Mouse (Mus musculus): ENCODE measurements around the gene Chrdl2. TPM values are rescaled to one million over a fixed set of nuclear protein-coding genes. Genes with fewer than 3 reads are reported as not detected.
A peak's percentile ranks its signal among the peaks of the same experiment; 100 is the strongest.
"Not testable (repeated sequence)": the region's sequence is repeated elsewhere in the genome, so short reads cannot be mapped to it uniquely, and the experiment has no call there.

Gene Chrdl2
- polyA plus RNA-seq, 1 experiment from 2014 or later = 0.90 TPM

GRCm38 (mm10) chr7:99971926-99972325 is 34.0 kb upstream of the Chrdl2 start:
- no peaks in the 10 kb centered on the region; the same call in 1 of the 2 replicates for H3K9me3 ChIP-seq (ENCODE audit: low read length)
- H3K36me3 ChIP-seq (ENCODE audit: insufficient read depth, low read length) = no peaks in the 10 kb centered on the region
- H3K9ac ChIP-seq (replicated peaks; ENCODE audit: low read length) = no peak overlapping the region
- WGBS = 38% methylated on average over 2 of the region's 2 CpGs
- H3K4me3 ChIP-seq (ENCODE audit: low read length) = no peak overlapping the region
- no peak overlapping the region for H3K4me2 ChIP-seq (replicated peaks; ENCODE audit: low read depth, low read length)
- 0 out of 2 replicates have a peak, but pooled peaks have one; percentile 55 for ATAC-seq (ENCODE audit: low FRiP score, low TSS enrichment)
- H3K27ac ChIP-seq (ENCODE audit: low read length) = peak overlapping the region; percentile 55
- peaks cover 62% of the 10 kb centered on the region for H3K4me1 ChIP-seq (ENCODE audit: insufficient read depth, low read length)
- H3K27me3 ChIP-seq (ENCODE audit: insufficient read depth, low read length) = no peaks in the 10 kb centered on the region

DNA sequence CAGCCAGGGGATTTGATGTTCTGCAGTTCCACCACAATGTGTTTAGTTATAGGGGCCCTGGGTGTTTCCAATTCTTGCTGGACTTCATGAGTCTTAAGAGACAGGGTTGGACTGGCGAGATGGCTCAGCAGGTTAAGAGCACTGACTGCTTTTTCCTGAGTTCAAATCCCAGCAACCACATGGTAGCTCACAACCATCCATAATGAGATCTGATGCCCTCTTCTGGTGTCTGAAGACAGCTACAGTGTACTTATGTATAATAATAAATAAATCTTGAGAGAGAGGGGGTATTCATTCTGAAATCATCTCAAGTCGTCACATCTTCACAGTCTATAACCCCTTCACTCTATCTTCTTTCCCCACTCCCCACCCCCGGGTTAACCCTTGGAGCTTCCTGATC is 33.1 kb upstream of the Chrdl2 start:
- 76% methylated on average over 3 of the region's 3 CpGs for WGBS
- H3K27me3 ChIP-seq (ENCODE audit: insufficient read depth, low read length); H3K4me2 ChIP-seq (replicated peaks; ENCODE audit: low read depth, low read length); H3K9ac ChIP-seq (replicated peaks; ENCODE audit: low read length); H3K27ac ChIP-seq (ENCODE audit: low read length); ATAC-seq (ENCODE audit: low FRiP score, low TSS enrichment); H3K36me3 ChIP-seq (ENCODE audit: insufficient read depth, low read length); H3K4me3 ChIP-seq (ENCODE audit: low read length); H3K9me3 ChIP-seq (ENCODE audit: low read length): not testable (repeated sequence)
- H3K4me1 ChIP-seq (ENCODE audit: insufficient read depth, low read length) = peaks cover 63% of the 10 kb centered on the region

- WGBS = 56% methylated on average over 10 of the region's 10 CpGs
- Histone ChIP-seq H3K27ac (ENCODE audit: low read length) (no peak overlapping the region), H3K9ac (replicated peaks; ENCODE audit: low read length) (no peak overlapping the region), H3K4me2 (replicated peaks; ENCODE audit: low read depth, low read length) (no peak overlapping the region), H3K36me3 (ENCODE audit: insufficient read depth, low read length) (no peaks in the 10 kb centered on the region), H3K4me3 (ENCODE audit: low read length) (no peak overlapping the region), H3K9me3 (ENCODE audit: low read length) (no peaks in the 10 kb centered on the region; the same call in 1 of the 2 replicates), H3K4me1 (ENCODE audit: insufficient read depth, low read length) (peaks cover 62% of the 10 kb centered on the region), H3K27me3 (ENCODE audit: insufficient read depth, low read length) (no peaks in the 10 kb centered on the region)
- ATAC-seq (ENCODE audit: low FRiP score, low TSS enrichment) = no peak
These were observed 31.6 kb upstream of the Chrdl2 start for GRCm38 (mm10) chr7:99974208-99974970.

DNA sequence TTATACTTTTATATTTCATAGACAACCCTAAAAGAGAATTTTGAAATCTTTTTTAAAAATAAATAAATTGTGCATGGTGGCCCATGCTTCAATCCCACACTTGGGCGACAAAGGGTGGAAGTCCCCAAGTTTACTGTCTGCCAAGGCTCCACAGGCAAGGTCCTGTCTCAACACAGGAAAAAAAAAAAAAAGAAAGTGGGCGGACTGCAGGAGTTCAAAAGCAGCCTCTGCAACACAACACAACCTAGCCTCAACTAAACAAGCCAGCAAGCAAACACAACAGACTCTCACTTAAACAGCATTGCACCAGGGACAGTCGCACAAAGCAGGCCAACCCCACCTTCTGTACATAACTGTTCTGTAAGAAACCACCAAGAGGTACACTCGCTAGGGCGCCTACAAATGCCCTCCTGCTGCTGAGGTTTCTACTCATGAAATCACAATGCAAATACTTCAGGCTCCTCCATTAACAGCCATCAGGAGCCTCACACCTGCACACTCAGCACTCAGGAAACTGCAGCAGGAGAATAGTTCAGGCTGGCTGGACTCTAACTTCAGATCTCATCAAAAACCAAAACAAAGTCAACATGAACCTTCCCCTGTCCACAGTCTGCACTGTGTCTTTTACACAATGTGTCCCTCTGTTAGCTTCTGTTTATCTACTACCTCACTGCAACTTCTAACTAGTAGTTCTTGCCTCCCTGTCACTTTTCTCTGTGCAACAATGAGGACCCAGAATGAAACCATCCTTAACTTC is 30.0 kb upstream of the Chrdl2 start:
- Histone ChIP-seq H3K9me3 (ENCODE audit: low read length) (no peaks in the 10 kb centered on the region; the same call in 1 of the 2 replicates), H3K9ac (replicated peaks; ENCODE audit: low read length) (no peak overlapping the region), H3K4me2 (replicated peaks; ENCODE audit: low read depth, low read length) (no peak overlapping the region), H3K27me3 (ENCODE audit: insufficient read depth, low read length) (no peaks in the 10 kb centered on the region), H3K4me1 (ENCODE audit: insufficient read depth, low read length) (peaks cover 56% of the 10 kb centered on the region), H3K27ac (ENCODE audit: low read length) (no peak overlapping the region; the same call in 1 of the 2 replicates), H3K36me3 (ENCODE audit: insufficient read depth, low read length) (no peaks in the 10 kb centered on the region), H3K4me3 (ENCODE audit: low read length) (no peak overlapping the region)
- ATAC-seq (ENCODE audit: low FRiP score, low TSS enrichment) = no peak
- 85% methylated on average over 5 of the region's 5 CpGs for WGBS

DNA sequence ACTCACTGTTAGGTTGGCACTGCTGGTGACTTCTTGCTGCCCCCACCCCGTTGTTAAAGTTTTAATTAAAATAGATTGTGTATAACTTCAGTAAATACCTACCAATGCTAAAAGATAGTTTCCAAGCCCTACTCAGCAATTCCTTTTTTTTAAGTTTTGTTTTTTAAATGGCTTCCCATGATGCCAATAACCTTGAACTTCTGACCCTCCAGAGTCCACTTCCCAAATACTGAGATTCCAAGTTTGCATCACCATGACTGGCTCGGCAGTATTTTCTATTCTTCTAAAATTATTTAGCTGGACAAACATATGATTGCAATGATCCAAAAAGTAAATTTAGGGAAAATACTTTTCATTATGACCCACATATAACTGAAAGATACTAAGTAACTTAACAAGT is 27.9 kb upstream of the Chrdl2 start:
- peaks cover 44% of the 10 kb centered on the region for H3K4me1 ChIP-seq (ENCODE audit: insufficient read depth, low read length)
- no peak overlapping the region for H3K4me2 ChIP-seq (replicated peaks; ENCODE audit: low read depth, low read length)
- H3K9ac ChIP-seq (replicated peaks; ENCODE audit: low read length) = no peak overlapping the region
- WGBS = 85% methylated on average over 2 of the region's 2 CpGs
- H3K36me3 ChIP-seq (ENCODE audit: insufficient read depth, low read length) = no peaks in the 10 kb centered on the region
- H3K4me3 ChIP-seq (ENCODE audit: low read length) = no peak overlapping the region
- H3K27ac ChIP-seq (ENCODE audit: low read length) = no peak overlapping the region
- no peaks in the 10 kb centered on the region for H3K27me3 ChIP-seq (ENCODE audit: insufficient read depth, low read length)
- no peaks in the 10 kb centered on the region; the same call in 1 of the 2 replicates for H3K9me3 ChIP-seq (ENCODE audit: low read length)
- no peak for ATAC-seq (ENCODE audit: low FRiP score, low TSS enrichment)

- peak overlapping the region; percentile 69 for H3K4me2 ChIP-seq (replicated peaks; ENCODE audit: low read depth, low read length)
- peak overlapping the region; percentile 99 for H3K4me3 ChIP-seq (ENCODE audit: low read length)
- no peaks in the 10 kb centered on the region for H3K27me3 ChIP-seq (ENCODE audit: insufficient read depth, low read length)
- H3K9me3 ChIP-seq (ENCODE audit: low read length) = no peaks in the 10 kb centered on the region; the same call in 1 of the 2 replicates
- WGBS = 5% methylated on average over 6 of the region's 6 CpGs
- no peak overlapping the region for H3K27ac ChIP-seq (ENCODE audit: low read length)
- H3K36me3 ChIP-seq (ENCODE audit: insufficient read depth, low read length) = no peaks in the 10 kb centered on the region
- peaks cover 38% of the 10 kb centered on the region for H3K4me1 ChIP-seq (ENCODE audit: insufficient read depth, low read length)
- no peak for ATAC-seq (ENCODE audit: low FRiP score, low TSS enrichment)
- peak overlapping the region; percentile 100 for H3K9ac ChIP-seq (replicated peaks; ENCODE audit: low read length)
These were observed 26.9 kb upstream of the Chrdl2 start for GRCm38 (mm10) chr7:99979081-99979480.

- peak overlapping the region; percentile 100 for H3K9ac ChIP-seq (replicated peaks; ENCODE audit: low read length)
- H3K4me1 ChIP-seq (ENCODE audit: insufficient read depth, low read length) = peaks cover 32% of the 10 kb centered on the region
- H3K4me2 ChIP-seq (replicated peaks; ENCODE audit: low read depth, low read length) = peak overlapping the region; percentile 69
- H3K36me3 ChIP-seq (ENCODE audit: insufficient read depth, low read length) = no peaks in the 10 kb centered on the region
- no peaks in the 10 kb centered on the region; the same call in 1 of the 2 replicates for H3K9me3 ChIP-seq (ENCODE audit: low read length)
- ATAC-seq (ENCODE audit: low FRiP score, low TSS enrichment) = peak; percentile 84
- H3K4me3 ChIP-seq (ENCODE audit: low read length) = peak overlapping the region; percentile 99
- WGBS = 0% methylated on average over 23 of the region's 51 CpGs
- no peaks in the 10 kb centered on the region for H3K27me3 ChIP-seq (ENCODE audit: insufficient read depth, low read length)
- peak overlapping the region; percentile 97 for H3K27ac ChIP-seq (ENCODE audit: low read length)
These were observed 26.3 kb upstream of the Chrdl2 start for GRCm38 (mm10) chr7:99979546-99980131.

GRCm38 (mm10) chr7:99980132-99980591 is 25.8 kb upstream of the Chrdl2 start, which contains the start of gene Rnf169:
Rnf169 (minus strand) TSS chr7:99980448.
- H3K27ac ChIP-seq (ENCODE audit: low read length) = peak within 1 kb of the TSS; percentile 97
- ATAC-seq (ENCODE audit: low FRiP score, low TSS enrichment) = peak; percentile 95
- WGBS = under 1% methylated on average over 42 of the region's 55 CpGs

DNA sequence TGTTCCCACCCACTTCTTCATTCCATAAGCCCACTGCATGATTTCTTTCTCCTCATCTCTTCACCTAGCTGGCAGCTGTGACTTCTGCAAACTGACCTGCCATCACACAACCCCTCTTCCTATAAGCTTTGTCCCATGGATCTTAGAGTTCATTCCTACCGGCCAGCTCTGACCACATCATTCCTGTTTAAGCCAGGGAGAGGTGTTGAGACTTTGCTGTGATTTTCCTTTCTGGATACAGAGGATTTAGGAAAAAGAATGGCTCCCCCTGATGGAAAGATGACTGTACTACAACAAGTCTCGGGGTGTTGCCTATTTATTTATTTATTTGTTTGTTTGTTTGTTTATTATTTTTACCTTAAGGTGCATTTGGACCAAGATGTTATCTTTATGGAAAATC is 24.7 kb upstream of the Chrdl2 start:
- Histone ChIP-seq H3K36me3 (ENCODE audit: insufficient read depth, low read length) (no peaks in the 10 kb centered on the region), H3K27me3 (ENCODE audit: insufficient read depth, low read length) (no peaks in the 10 kb centered on the region), H3K9ac (replicated peaks; ENCODE audit: low read length) (0 out of 2 replicates have a peak overlapping the region, but pooled peaks have one; percentile 20), H3K4me1 (ENCODE audit: insufficient read depth, low read length) (peaks cover 21% of the 10 kb centered on the region), H3K4me3 (ENCODE audit: low read length) (no peak overlapping the region), H3K27ac (ENCODE audit: low read length) (0 out of 2 replicates have a peak overlapping the region, but pooled peaks have one; percentile 31), H3K9me3 (ENCODE audit: low read length) (no peaks in the 10 kb centered on the region; the same call in 1 of the 2 replicates), H3K4me2 (replicated peaks; ENCODE audit: low read depth, low read length) (no peak overlapping the region)
- no peak for ATAC-seq (ENCODE audit: low FRiP score, low TSS enrichment)
- 13% methylated on average over 2 of the region's 2 CpGs for WGBS

More at GRCm38 (mm10) chr7:99980132-99980591, 25.8 kb upstream of the Chrdl2 start, which contains the start of gene Rnf169:
- Histone ChIP-seq H3K4me3 (ENCODE audit: low read length) (peak within 1 kb of the TSS; percentile 99), H3K4me2 (replicated peaks; ENCODE audit: low read depth, low read length) (peak within 1 kb of the TSS; percentile 69), H3K4me1 (ENCODE audit: insufficient read depth, low read length) (peaks cover 30% of the 10 kb centered on the region), H3K27me3 (ENCODE audit: insufficient read depth, low read length) (no peaks in the 10 kb centered on the region), H3K9me3 (ENCODE audit: low read length) (no peaks in the 10 kb centered on the region; the same call in 1 of the 2 replicates), H3K9ac (replicated peaks; ENCODE audit: low read length) (peak within 1 kb of the TSS; percentile 100), H3K36me3 (ENCODE audit: insufficient read depth, low read length) (no peaks in the 10 kb centered on the region)
